Mouse (Mus musculus) liver, embryonic 14.5 days (tissue): ENCODE measurements around the gene Gtpbp10. TPM values are rescaled to one million over a fixed set of nuclear protein-coding genes. Genes with fewer than 3 reads are reported as not detected.

Source experiments
- ATAC-seq: fragments of 200-750 bp; cut with Nextera tagmentation; 2 replicates; pipeline ENCODE4 v1.8.0; 2017; ENCODE audit warnings: moderate number of reproducible peaks, mild to moderate bottlenecking, moderate library complexity; ENCODE audit not compliant: insufficient read depth
- DNase-seq, 3 experiments: peaks; one replicate each; pipeline ENCODE4 v3.0.0-alpha.2; 2012 to 2013; ENCODE audit warnings: low read depth in 3 of 3, low spot score in 3 of 3
- H3K27ac ChIP-seq: fragments of 300-500 bp; sonication (generic); 2 replicates; pipeline ENCODE4 v1.5.1; 2014; ENCODE audit warnings: moderate library complexity, mild to moderate bottlenecking, control low read depth, inconsistent platforms
- H3K27me3 ChIP-seq: fragments of 300-500 bp; sonication (generic); 2 replicates; pipeline ENCODE4 v1.6.1; 2014; ENCODE audit warnings: mild to moderate bottlenecking, low read length, moderate library complexity; ENCODE audit not compliant: control insufficient read depth, insufficient read depth
- H3K36me3 ChIP-seq: fragments of 300-500 bp; sonication (generic); replicated peaks from 2 replicates; pipeline ENCODE4 v1.6.1; 2014; ENCODE audit warnings: low read depth; ENCODE audit not compliant: control insufficient read depth, insufficient read depth
- H3K4me1 ChIP-seq, 2 experiments: fragments of 200-500 bp in 1 of 2; fragments of 300-500 bp in 1 of 2; sonication (generic) in 1 of 2; replicated peaks; 2 replicates each; pipeline ENCODE4 v1.6.1; 2012 to 2014; ENCODE audit warnings: antibody characterized with exemption in 1 of 2, inconsistent platforms in 1 of 2, low read length in 1 of 2; ENCODE audit not compliant: control insufficient read depth in 2 of 2, insufficient read depth in 2 of 2
- H3K4me2 ChIP-seq: fragments of 300-500 bp; sonication (generic); 2 replicates; pipeline ENCODE4 v1.6.1; 2014; ENCODE audit warnings: low read depth, mild to moderate bottlenecking, control low read depth, moderate library complexity
- H3K4me3 ChIP-seq, 2 experiments: fragments of 200-500 bp in 1 of 2; fragments of 300-500 bp in 1 of 2; sonication (generic) in 1 of 2; 2 replicates each; pipeline ENCODE4 v1.5.1; 2012 to 2014; ENCODE audit warnings: low read depth in 2 of 2, low read length in 2 of 2, mild to moderate bottlenecking in 2 of 2, control low read depth in 1 of 2, inconsistent platforms in 1 of 2, moderate library complexity in 1 of 2; ENCODE audit not compliant: insufficient read depth in 1 of 2
- H3K9ac ChIP-seq: fragments of 300-500 bp; sonication (generic); replicated peaks from 2 replicates; pipeline ENCODE4 v1.6.1; 2014; ENCODE audit warnings: mild to moderate bottlenecking, control low read depth, moderate library complexity
- H3K9me3 ChIP-seq: fragments of 300-500 bp; sonication (generic); 2 replicates; pipeline ENCODE4 v1.6.1; 2016; ENCODE audit warnings: low read length, mixed read lengths; ENCODE audit not compliant: control insufficient read depth
- CTCF ChIP-seq: IDR thresholded peaks from 2 replicates; pipeline ENCODE4 v1.5.1; 2016; ENCODE audit warnings: antibody characterized with exemption, low read depth, control low read depth
- EP300 ChIP-seq: IDR thresholded peaks from 2 replicates; pipeline ENCODE4 v1.6.1; 2016; ENCODE audit warnings: antibody characterized with exemption, low read depth
- WGBS: fragments of 180-500 bp; shearing (Covaris S2); extraction: QIAGEN DNeasy Blood & Tissue Kit; methylation state at CpG from one replicate; pipeline ENCODE4 v1.1.7; 2014; ENCODE audit not compliant: insufficient replicate concordance; 5-methylcytosine and 5-hydroxymethylcytosine counted together
- polyA plus RNA-seq, 2 experiments: library from polyadenylated mRNA; depleted of rRNA in 1 of 2; stranded (reverse) in 1 of 2; unstranded in 1 of 2; fragments of >200 nt; fragmentation: Nextera tagmentation in 1 of 2; extraction: Ambion mirVana in 1 of 2; gene quantifications; 2 replicates each; pipeline versions ENCODE4 v1.2.1 to v1.2.3; 2012 to 2014

The Gtpbp10 gene
- polyA plus RNA-seq, 2 experiments, result 5.5 to 9.7 TPM

- Histone ChIP-seq H3K4me3 (peak overlapping the region; percentile 65 to 98), H3K27ac (no peak overlapping the region), H3K27me3 (no peaks in the 10 kb centered on the region), H3K9ac (no peak overlapping the region; the same call in 1 of the 2 replicates), H3K4me2 (peak overlapping the region; percentile 69), H3K9me3 (no peaks in the 10 kb centered on the region), H3K4me1 (peaks cover 2 to 7% of the 10 kb centered on the region in 2 experiments; a peak in 2 of 4 replicates), H3K36me3 (no peaks in the 10 kb centered on the region)
- ATAC-seq (no peak), DNase-seq (no peak)
- 45% methylated on average over 8 of the region's 8 CpGs for WGBS
- TF ChIP-seq EP300 (no peak), CTCF (no peak)
These were observed 460 bp upstream of the Gtpbp10 start for GRCm38 (mm10) chr5:5559798-5560197.

- Histone ChIP-seq H3K27ac (no peak overlapping the region), H3K9ac (no peak overlapping the region), H3K4me1 (no peaks in the 10 kb centered on the region), H3K36me3 (peaks cover 3% of the 10 kb centered on the region; the same call in 1 of the 2 replicates), H3K27me3 (no peaks in the 10 kb centered on the region), H3K9me3 (no peaks in the 10 kb centered on the region), H3K4me3 (no peak overlapping the region), H3K4me2 (no peak overlapping the region)
- WGBS, result 59% methylated on average over 1 of the region's 1 CpGs
- DNase-seq, result no peak
- TF ChIP-seq CTCF (no peak), EP300 (no peak)
- no peak for ATAC-seq
These were observed 8.2 kb downstream of the Gtpbp10 start for GRCm38 (mm10) chr5:5551110-5551509.

GRCm38 (mm10) chr5:5540385-5540784 is 19.0 kb downstream of the Gtpbp10 start:
- no peak for TF ChIP-seq EP300
- TF ChIP-seq CTCF, result no peak

GRCm38 (mm10) chr5:5539771-5540170 is 19.6 kb downstream of the Gtpbp10 start:
- Histone ChIP-seq H3K36me3 (no peaks in the 10 kb centered on the region; the same call in 1 of the 2 replicates), H3K27me3 (no peaks in the 10 kb centered on the region), H3K4me3 (no peak overlapping the region), H3K27ac (no peak overlapping the region), H3K4me1 (peaks cover 0 to 3% of the 10 kb centered on the region in 2 experiments; a peak in 2 of 4 replicates), H3K4me2 (no peak overlapping the region), H3K9me3 (no peaks in the 10 kb centered on the region), H3K9ac (no peak overlapping the region)
- ATAC-seq (peak; percentile 43; the same call in 1 of the 2 replicates), DNase-seq (no peak)
- WGBS, result 34% methylated on average over 3 of the region's 3 CpGs
- TF ChIP-seq CTCF, result no peak
- TF ChIP-seq EP300, result peak; percentile 16; the same call in 1 of the 2 replicates

More at GRCm38 (mm10) chr5:5540385-5540784, 19.0 kb downstream of the Gtpbp10 start:
- Histone ChIP-seq H3K4me1 (peaks cover 0 to 3% of the 10 kb centered on the region in 2 experiments; a peak in 2 of 4 replicates), H3K36me3 (no peaks in the 10 kb centered on the region; the same call in 1 of the 2 replicates), H3K27ac (no peak overlapping the region), H3K4me3 (no peak overlapping the region), H3K9ac (no peak overlapping the region), H3K9me3 (no peaks in the 10 kb centered on the region), H3K27me3 (no peaks in the 10 kb centered on the region), H3K4me2 (no peak overlapping the region)
- no peak for DNase-seq
- 70% methylated on average over 3 of the region's 3 CpGs for WGBS
- no peak for ATAC-seq

DNA sequence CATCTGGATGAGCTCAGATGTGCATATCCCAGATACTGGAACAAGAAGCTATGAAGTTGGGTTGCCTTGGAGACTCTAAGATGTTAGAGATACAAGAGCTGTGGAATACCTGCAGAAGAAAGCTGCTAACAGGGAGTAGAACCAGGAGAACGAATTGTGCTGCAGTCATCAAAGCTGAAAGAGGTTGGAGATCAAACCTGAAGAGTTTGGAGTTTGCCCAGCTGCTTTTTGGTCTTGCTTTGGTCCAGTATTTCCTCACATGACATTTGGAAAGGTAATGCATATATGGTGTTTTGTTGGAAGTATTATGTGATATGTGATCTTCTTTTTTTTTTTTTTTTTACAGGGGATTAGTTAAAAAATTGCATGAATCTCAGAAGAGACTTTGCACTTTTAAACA is 23.2 kb downstream of the Gtpbp10 start:
- Histone ChIP-seq H3K27ac (no peak overlapping the region), H3K9me3 (no peaks in the 10 kb centered on the region), H3K9ac (no peak overlapping the region), H3K27me3 (no peaks in the 10 kb centered on the region), H3K4me2 (no peak overlapping the region), H3K4me1 (peaks cover 0 to 3% of the 10 kb centered on the region in 2 experiments; a peak in 2 of 4 replicates), H3K36me3 (no peaks in the 10 kb centered on the region; the same call in 1 of the 2 replicates), H3K4me3 (no peak overlapping the region)
- no peak for DNase-seq
- WGBS, result 74% methylated on average over 1 of the region's 1 CpGs
- no peak for ATAC-seq
- TF ChIP-seq CTCF, result no peak
- no peak for TF ChIP-seq EP300
